Mouse (Mus musculus) liver, postnatal 0 days (tissue): ENCODE data around the gene Pcbp1. TPM values are rescaled to one million over a fixed set of nuclear protein-coding genes. Genes with fewer than 3 reads are reported as not detected.

ENCODE experiments used
- ATAC-seq: fragments of 200-750 bp; cut with Nextera tagmentation; 2 replicates; pipeline ENCODE4 v1.8.0; 2017; ENCODE audit warnings: mild to moderate bottlenecking, moderate library complexity
- DNase-seq: peaks from one replicate; pipeline ENCODE4 v3.0.0-alpha.2; 2016
- H3K27ac ChIP-seq: fragments of 300-500 bp; sonication (generic); 2 replicates; pipeline ENCODE4 v1.5.1; 2014; ENCODE audit warnings: antibody characterized with exemption, moderate library complexity, mild to moderate bottlenecking, low read depth
- H3K27me3 ChIP-seq: fragments of 300-500 bp; sonication (generic); 2 replicates; pipeline ENCODE4 v1.6.1; 2014; ENCODE audit warnings: low read length, control low read depth, mixed read lengths; ENCODE audit not compliant: insufficient read depth
- H3K36me3 ChIP-seq: fragments of 300-500 bp; sonication (generic); replicated peaks from 2 replicates; pipeline ENCODE4 v1.6.1; 2014; ENCODE audit warnings: mild to moderate bottlenecking, control low read depth, low read length, moderate library complexity, mixed read lengths; ENCODE audit not compliant: insufficient read depth
- H3K4me1 ChIP-seq: fragments of 300-500 bp; sonication (generic); 2 replicates; pipeline ENCODE4 v1.6.1; 2014; ENCODE audit warnings: antibody characterized with exemption, mild to moderate bottlenecking, control low read depth; ENCODE audit not compliant: insufficient read depth
- H3K4me2 ChIP-seq: fragments of 300-500 bp; sonication (generic); 2 replicates; pipeline ENCODE4 v1.6.1; 2014; ENCODE audit warnings: low read depth, mild to moderate bottlenecking, low read length, moderate library complexity, mixed read lengths
- H3K4me3 ChIP-seq: fragments of 300-500 bp; sonication (generic); 2 replicates; pipeline ENCODE4 v1.5.1; 2014; ENCODE audit warnings: low read depth, low read length
- H3K9ac ChIP-seq: fragments of 300-500 bp; sonication (generic); replicated peaks from 2 replicates; pipeline ENCODE4 v1.6.1; 2014; ENCODE audit warnings: mild to moderate bottlenecking, moderate library complexity
- H3K9me3 ChIP-seq: fragments of 300-500 bp; sonication (generic); 2 replicates; pipeline ENCODE4 v1.6.1; 2016; ENCODE audit warnings: mild to moderate bottlenecking, control low read depth, low read length, mixed read lengths
- CTCF ChIP-seq: sonication (generic); IDR thresholded peaks from 2 replicates; pipeline ENCODE4 v1.5.1; 2016; ENCODE audit warnings: antibody characterized with exemption, low read depth
- EP300 ChIP-seq: IDR thresholded peaks from 2 replicates; pipeline ENCODE4 v1.6.1; 2016; ENCODE audit warnings: antibody characterized with exemption, low read depth, mild to moderate bottlenecking
- WGBS: fragments of 180-500 bp; shearing (Covaris S2); extraction: QIAGEN DNeasy Blood & Tissue Kit; methylation state at CpG from one replicate; pipeline ENCODE4 v1.1.7; 2014; ENCODE audit not compliant: insufficient replicate concordance; 5-methylcytosine and 5-hydroxymethylcytosine counted together
- polyA plus RNA-seq: library from polyadenylated mRNA; unstranded; fragments of >200 nt; fragmentation: Nextera tagmentation; extraction: Ambion mirVana; gene quantifications from 2 replicates; pipeline ENCODE4 v1.2.1, GENCODE M21; 2015

Gene Pcbp1
- polyA plus RNA-seq, 1 experiment from 2014 or later, result 206 TPM

DNA sequence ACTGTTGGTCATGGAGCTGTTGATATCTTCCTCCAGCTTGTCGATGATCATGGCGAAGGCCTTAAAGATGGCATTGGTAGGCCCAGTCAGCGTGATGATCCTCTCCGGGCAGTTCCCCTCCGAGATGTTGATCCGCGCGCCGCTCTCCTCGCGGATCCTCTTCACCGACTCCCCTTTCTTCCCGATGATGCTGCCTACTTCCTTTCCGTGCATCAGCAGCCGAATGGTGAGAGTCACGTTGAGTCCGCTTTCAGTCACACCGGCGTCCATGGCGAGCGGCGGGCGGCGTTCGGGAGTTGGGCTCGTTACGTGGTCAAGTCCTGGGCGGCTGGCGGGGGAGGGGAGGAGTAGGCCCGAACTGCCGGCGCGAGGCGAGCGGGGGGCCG lies 482 bp downstream of the Pcbp1 start:
- Histone ChIP-seq H3K36me3 (peaks cover 18% of the 10 kb centered on the region; the same call in 1 of the 2 replicates), H3K27me3 (no peaks in the 10 kb centered on the region), H3K9ac (peak overlapping the region; percentile 86), H3K9me3 (no peaks in the 10 kb centered on the region), H3K4me2 (peak overlapping the region; percentile 81), H3K27ac (peak overlapping the region; percentile 99), H3K4me1 (peaks cover 20% of the 10 kb centered on the region), H3K4me3 (peak overlapping the region; percentile 87)
- peak; percentile 35 for ATAC-seq
- TF ChIP-seq CTCF (no peak), EP300 (no peak)
- 0% methylated on average over 36 of the region's 36 CpGs for WGBS
- DNase-seq, result peak; percentile 86

DNA sequence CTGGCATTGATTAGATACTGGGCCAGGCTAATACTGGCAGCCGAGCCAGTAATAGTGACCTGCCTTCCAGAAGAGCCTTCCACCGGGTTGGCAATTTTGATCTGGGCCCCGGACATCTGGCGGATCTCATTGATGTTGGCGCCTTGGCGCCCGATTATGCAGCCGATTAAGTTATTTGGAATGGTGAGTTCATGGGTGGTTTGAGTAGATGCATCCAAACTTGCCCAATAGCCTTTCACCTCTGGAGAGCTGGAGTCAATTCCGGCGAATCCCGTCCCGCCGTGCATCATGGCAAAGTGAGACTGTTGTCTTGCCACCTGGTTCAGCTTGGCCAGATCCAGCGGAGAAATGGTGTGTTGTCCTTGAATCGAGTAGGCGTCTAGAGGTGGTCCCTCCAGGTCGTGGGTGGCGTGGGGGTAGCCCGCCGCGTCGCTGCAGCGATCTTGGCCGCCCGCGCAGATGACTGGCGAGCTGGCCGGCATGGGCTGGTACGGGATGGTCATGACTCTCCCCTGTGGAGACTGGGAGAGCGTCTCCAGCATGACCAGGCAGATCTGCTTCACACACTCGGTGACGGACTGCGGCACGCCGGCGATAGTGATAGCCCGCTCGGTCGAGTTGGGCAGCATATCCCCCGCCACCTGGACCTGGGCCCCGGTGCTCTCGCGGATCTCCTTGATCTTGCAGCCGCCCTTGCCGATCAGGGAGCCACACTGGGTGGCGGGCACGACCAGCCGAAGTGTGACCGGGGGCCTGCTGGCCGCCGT lies 1.1 kb downstream of the Pcbp1 start:
- Histone ChIP-seq H3K4me3 (peak overlapping the region; percentile 87), H3K9ac (peak overlapping the region; percentile 86), H3K36me3 (peaks cover 12% of the 10 kb centered on the region; the same call in 1 of the 2 replicates), H3K4me2 (peak overlapping the region; percentile 81), H3K27me3 (no peaks in the 10 kb centered on the region), H3K27ac (peak overlapping the region; percentile 99), H3K4me1 (peaks cover 20% of the 10 kb centered on the region), H3K9me3 (no peaks in the 10 kb centered on the region)
- ATAC-seq (peak; percentile 51), DNase-seq (peak; percentile 76)
- no peak for TF ChIP-seq CTCF
- no peak for TF ChIP-seq EP300
- under 1% methylated on average over 51 of the region's 51 CpGs for WGBS

GRCm38 (mm10) chr6:86523755-86524434 lies 2.2 kb downstream of the Pcbp1 start:
- DNase-seq (peak; percentile 28), ATAC-seq (no peak)
- Histone ChIP-seq H3K4me3 (peak overlapping the region; percentile 87), H3K36me3 (peaks cover 9% of the 10 kb centered on the region; the same call in 1 of the 2 replicates), H3K9me3 (no peaks in the 10 kb centered on the region), H3K27me3 (no peaks in the 10 kb centered on the region), H3K9ac (peak overlapping the region; percentile 69), H3K27ac (peak overlapping the region; percentile 99), H3K4me1 (peaks cover 20% of the 10 kb centered on the region), H3K4me2 (peak overlapping the region; percentile 81)
- 1% methylated on average over 15 of the region's 15 CpGs for WGBS
- no peak for TF ChIP-seq CTCF
- TF ChIP-seq EP300, result no peak

- Histone ChIP-seq H3K27me3 (no peaks in the 10 kb centered on the region), H3K9ac (peak overlapping the region; percentile 69), H3K27ac (peak overlapping the region; percentile 99), H3K36me3 (peaks cover 9% of the 10 kb centered on the region; the same call in 1 of the 2 replicates), H3K4me2 (peak overlapping the region; percentile 81), H3K4me1 (peaks cover 20% of the 10 kb centered on the region), H3K4me3 (peak overlapping the region; percentile 87), H3K9me3 (no peaks in the 10 kb centered on the region)
- TF ChIP-seq CTCF (no peak), EP300 (no peak)
- DNase-seq (no peak), ATAC-seq (no peak)
- 36% methylated on average over 3 of the region's 3 CpGs for WGBS
Observed at GRCm38 (mm10) chr6:86523242-86523754, 2.8 kb downstream of the Pcbp1 start.

GRCm38 (mm10) chr6:86522001-86522911 lies 3.9 kb downstream of the Pcbp1 start:
- no peak for DNase-seq
- Histone ChIP-seq H3K9me3 (no peaks in the 10 kb centered on the region), H3K9ac (no peak overlapping the region), H3K4me1 (peaks cover 13% of the 10 kb centered on the region), H3K27ac (no peak overlapping the region), H3K4me2 (peak overlapping the region; percentile 81; the same call in 1 of the 2 replicates), H3K27me3 (no peaks in the 10 kb centered on the region), H3K36me3 (peaks cover 9% of the 10 kb centered on the region; the same call in 1 of the 2 replicates), H3K4me3 (no peak overlapping the region)
- 81% methylated on average over 5 of the region's 5 CpGs for WGBS
- ATAC-seq, result no peak
- TF ChIP-seq CTCF (no peak), EP300 (no peak)
